Mouse (Mus musculus): ENCODE results near the gene 2410137M14Rik. TPM values are rescaled to one million over a fixed set of nuclear protein-coding genes. Genes with fewer than 3 reads are reported as not detected.

The 2410137M14Rik gene
- polyA plus RNA-seq (2015; fragmentation: Nextera tagmentation; extraction: Ambion mirVana): 0.14 TPM in 1 of 2 replicates, not detected in the other

- no peaks in the 10 kb centered on the region for H3K9me3 ChIP-seq (ENCODE audit: low read length)
- DNase-seq (ENCODE audit: low spot score): peak; percentile 32
- H3K4me1 ChIP-seq (ENCODE audit: insufficient read depth, low read depth, low read length): no peaks in the 10 kb centered on the region
- WGBS: 10% methylated on average over 18 of the region's 18 CpGs
- TF ChIP-seq CTCF (IDR thresholded peaks at IDR 0.05): no peak
- H3K36me3 ChIP-seq (ENCODE audit: insufficient read depth, low read length): no peaks in the 10 kb centered on the region
- no peak within 1 kb of the TSS for H3K9ac ChIP-seq (replicated peaks; ENCODE audit: low read depth)
- H3K27ac ChIP-seq (ENCODE audit: low read length): no peak within 1 kb of the TSS
- no peak within 1 kb of the TSS for H3K4me3 ChIP-seq (ENCODE audit: low read depth, low read length)
- no peaks in the 10 kb centered on the region for H3K27me3 ChIP-seq (replicated peaks; ENCODE audit: insufficient read depth, low read length)
- peak; percentile 55 for ATAC-seq
- H3K4me2 ChIP-seq (replicated peaks; ENCODE audit: low read depth, low read length): peak within 1 kb of the TSS; percentile 46
These were observed at the start of gene 2410137M14Rik for GRCm38 (mm10) chr17:36981221-36981813. Gene 2410137M14Rik, minus strand, starts transcription at chr17:36981237.

- peak overlapping the region; percentile 57 for H3K4me3 ChIP-seq (ENCODE audit: low read depth, low read length)
- H3K4me2 ChIP-seq (replicated peaks; ENCODE audit: low read depth, low read length): peak overlapping the region; percentile 52
- WGBS: 58% methylated on average over 8 of the region's 8 CpGs
- H3K27ac ChIP-seq (ENCODE audit: low read length): no peak overlapping the region
- DNase-seq (ENCODE audit: low spot score) (no peak), ATAC-seq (no peak)
- no peaks in the 10 kb centered on the region for H3K36me3 ChIP-seq (ENCODE audit: insufficient read depth, low read length)
- H3K9me3 ChIP-seq (ENCODE audit: low read length): no peaks in the 10 kb centered on the region
- no peaks in the 10 kb centered on the region for H3K4me1 ChIP-seq (ENCODE audit: insufficient read depth, low read depth, low read length)
- TF ChIP-seq CTCF (IDR thresholded peaks at IDR 0.05) (no peak), EP300 (IDR thresholded peaks at IDR 0.05) (no peak)
- H3K9ac ChIP-seq (replicated peaks; ENCODE audit: low read depth): no peak overlapping the region
- H3K27me3 ChIP-seq (replicated peaks; ENCODE audit: insufficient read depth, low read length): no peaks in the 10 kb centered on the region
These were observed 48.1 kb upstream of the 2410137M14Rik start for GRCm38 (mm10) chr17:37029162-37029561.

- Histone ChIP-seq H3K9ac (replicated peaks; ENCODE audit: low read depth) (no peak overlapping the region), H3K4me1 (ENCODE audit: insufficient read depth, low read depth, low read length) (no peaks in the 10 kb centered on the region), H3K27ac (ENCODE audit: low read length) (peak overlapping the region; percentile 71), H3K36me3 (ENCODE audit: insufficient read depth, low read length) (no peaks in the 10 kb centered on the region), H3K4me3 (ENCODE audit: low read depth, low read length) (peak overlapping the region; percentile 57), H3K27me3 (replicated peaks; ENCODE audit: insufficient read depth, low read length) (no peaks in the 10 kb centered on the region), H3K4me2 (replicated peaks; ENCODE audit: low read depth, low read length) (peak overlapping the region; percentile 52), H3K9me3 (ENCODE audit: low read length) (no peaks in the 10 kb centered on the region)
- 2% methylated on average over 14 of the region's 14 CpGs for WGBS
- TF ChIP-seq CTCF (IDR thresholded peaks at IDR 0.05) (no peak), EP300 (IDR thresholded peaks at IDR 0.05) (no peak)
- peak; percentile 99 for ATAC-seq
- DNase-seq (ENCODE audit: low spot score): peak; percentile 95
These were observed 47.7 kb upstream of the 2410137M14Rik start for GRCm38 (mm10) chr17:37028683-37029120.

GRCm38 (mm10) chr17:37028212-37028611 lies 47.2 kb upstream of the 2410137M14Rik start:
- peak overlapping the region; percentile 57 for H3K4me3 ChIP-seq (ENCODE audit: low read depth, low read length)
- DNase-seq (ENCODE audit: low spot score): no peak
- no peaks in the 10 kb centered on the region for H3K9me3 ChIP-seq (ENCODE audit: low read length)

GRCm38 (mm10) chr17:37027486-37027885 lies 46.4 kb upstream of the 2410137M14Rik start:
- WGBS: 96% methylated on average over 4 of the region's 4 CpGs
- TF ChIP-seq CTCF (IDR thresholded peaks at IDR 0.05) (no peak), EP300 (IDR thresholded peaks at IDR 0.05) (no peak)
- H3K27ac ChIP-seq (ENCODE audit: low read length): no peak overlapping the region
- no peak overlapping the region for H3K9ac ChIP-seq (replicated peaks; ENCODE audit: low read depth)
- ATAC-seq (no peak), DNase-seq (ENCODE audit: low spot score) (no peak)
- no peaks in the 10 kb centered on the region for H3K9me3 ChIP-seq (ENCODE audit: low read length)
- no peaks in the 10 kb centered on the region for H3K27me3 ChIP-seq (replicated peaks; ENCODE audit: insufficient read depth, low read length)
- H3K4me2 ChIP-seq (replicated peaks; ENCODE audit: low read depth, low read length): no peak overlapping the region
- no peaks in the 10 kb centered on the region for H3K36me3 ChIP-seq (ENCODE audit: insufficient read depth, low read length)
- H3K4me1 ChIP-seq (ENCODE audit: insufficient read depth, low read depth, low read length): no peaks in the 10 kb centered on the region
- no peak overlapping the region for H3K4me3 ChIP-seq (ENCODE audit: low read depth, low read length)

More at GRCm38 (mm10) chr17:37028212-37028611, 47.2 kb upstream of the 2410137M14Rik start:
- no peak for TF ChIP-seq CTCF (IDR thresholded peaks at IDR 0.05)
- no peak for TF ChIP-seq EP300 (IDR thresholded peaks at IDR 0.05)
- Histone ChIP-seq H3K4me2 (replicated peaks; ENCODE audit: low read depth, low read length) (peak overlapping the region; percentile 52), H3K27me3 (replicated peaks; ENCODE audit: insufficient read depth, low read length) (no peaks in the 10 kb centered on the region), H3K36me3 (ENCODE audit: insufficient read depth, low read length) (no peaks in the 10 kb centered on the region), H3K4me1 (ENCODE audit: insufficient read depth, low read depth, low read length) (no peaks in the 10 kb centered on the region), H3K9ac (replicated peaks; ENCODE audit: low read depth) (no peak overlapping the region), H3K27ac (ENCODE audit: low read length) (peak overlapping the region; percentile 71)
- ATAC-seq: peak; percentile 23
- WGBS: 6% methylated on average over 10 of the region's 10 CpGs

GRCm38 (mm10) chr17:37026425-37026824 lies 45.4 kb upstream of the 2410137M14Rik start:
- ATAC-seq: no peak
- 83% methylated on average over 2 of the region's 2 CpGs for WGBS
- H3K4me1 ChIP-seq (ENCODE audit: insufficient read depth, low read depth, low read length): no peaks in the 10 kb centered on the region
- no peak overlapping the region for H3K4me2 ChIP-seq (replicated peaks; ENCODE audit: low read depth, low read length)
- H3K9ac ChIP-seq (replicated peaks; ENCODE audit: low read depth): no peak overlapping the region
- H3K36me3 ChIP-seq (ENCODE audit: insufficient read depth, low read length): no peaks in the 10 kb centered on the region
- H3K27ac ChIP-seq (ENCODE audit: low read length): no peak overlapping the region
- H3K27me3 ChIP-seq (replicated peaks; ENCODE audit: insufficient read depth, low read length): no peaks in the 10 kb centered on the region
- TF ChIP-seq EP300 (IDR thresholded peaks at IDR 0.05): no peak
- no peak for TF ChIP-seq CTCF (IDR thresholded peaks at IDR 0.05)
- no peaks in the 10 kb centered on the region for H3K9me3 ChIP-seq (ENCODE audit: low read length)
- DNase-seq (ENCODE audit: low spot score): no peak
- no peak overlapping the region for H3K4me3 ChIP-seq (ENCODE audit: low read depth, low read length)
